Mouse (Mus musculus): Measurements from ENCODE around the gene Snap91. TPM values are rescaled to one million over a fixed set of nuclear protein-coding genes. Genes with fewer than 3 reads are reported as not detected.
A peak's percentile ranks its signal among the peaks of the same experiment; 100 is the strongest.

Snap91 gene
- total and polyA plus RNA-seq, 2 experiments from 2014 or later, result 151 to 192 TPM

DNA sequence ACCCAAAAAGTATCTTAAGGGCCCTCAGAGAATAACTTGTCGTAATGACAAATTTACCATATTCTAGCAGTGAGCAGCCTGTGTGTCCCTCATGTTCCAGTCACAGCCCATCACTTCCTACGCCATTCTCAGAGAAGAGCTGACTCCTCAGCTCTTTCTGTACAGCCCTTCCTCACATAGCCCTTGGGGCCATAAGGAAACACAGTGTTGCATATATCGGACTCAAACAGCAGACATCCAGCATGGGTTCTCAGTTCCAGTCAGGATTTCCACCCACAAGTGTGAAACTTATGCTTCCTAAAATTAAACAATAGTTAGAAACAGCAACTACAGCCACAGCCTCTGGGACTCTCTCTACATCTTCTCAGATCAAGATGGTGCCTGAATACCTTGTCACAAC, 27.6 kb downstream of the Snap91 start:
- H3K4me3 ChIP-seq (ENCODE audit: low read length), result no peak overlapping the region
- no peaks in the 10 kb centered on the region for H3K4me1 ChIP-seq (ENCODE audit: insufficient read depth, low read length)
- H3K9ac ChIP-seq (replicated peaks; ENCODE audit: low read length), result no peak overlapping the region
- TF ChIP-seq CTCF (IDR thresholded peaks at IDR 0.05; ENCODE audit: low read depth), result no peak
- WGBS, result 93% methylated on average over 3 of the region's 3 CpGs
- H3K36me3 ChIP-seq (ENCODE audit: insufficient read depth, low read length), result no peaks in the 10 kb centered on the region
- H3K4me2 ChIP-seq (ENCODE audit: low read depth, low read length), result no peak overlapping the region
- H3K9me3 ChIP-seq (ENCODE audit: low read length), result no peaks in the 10 kb centered on the region
- no peak overlapping the region for H3K27ac ChIP-seq
- no peaks in the 10 kb centered on the region for H3K27me3 ChIP-seq (ENCODE audit: insufficient read depth, low read length)
- DNase-seq (ENCODE audit: low spot score), result no peak
- no peak for ATAC-seq

DNA sequence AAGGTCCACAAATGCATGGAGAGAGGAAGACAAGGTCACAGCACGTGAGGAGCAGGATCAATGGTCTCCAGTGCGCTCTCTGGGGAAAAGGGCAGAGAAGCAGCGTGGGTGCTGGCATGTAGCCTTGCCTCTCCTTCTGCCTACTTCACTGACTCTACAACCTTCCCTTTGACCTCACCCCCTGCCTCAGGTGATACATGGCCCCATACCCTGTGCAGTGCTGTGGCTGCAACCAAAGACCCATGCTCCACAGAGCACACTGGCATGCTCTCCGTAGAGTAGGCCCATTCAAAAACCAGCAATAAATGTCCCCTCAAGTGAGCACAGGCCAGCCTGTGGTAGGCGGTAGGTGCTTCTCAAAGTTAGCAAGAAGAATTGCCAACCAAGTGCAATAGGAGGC, 28.8 kb downstream of the Snap91 start:
- no peak for DNase-seq (ENCODE audit: low spot score)
- H3K9me3 ChIP-seq (ENCODE audit: low read length), result no peaks in the 10 kb centered on the region
- ATAC-seq, result no peak

DNA sequence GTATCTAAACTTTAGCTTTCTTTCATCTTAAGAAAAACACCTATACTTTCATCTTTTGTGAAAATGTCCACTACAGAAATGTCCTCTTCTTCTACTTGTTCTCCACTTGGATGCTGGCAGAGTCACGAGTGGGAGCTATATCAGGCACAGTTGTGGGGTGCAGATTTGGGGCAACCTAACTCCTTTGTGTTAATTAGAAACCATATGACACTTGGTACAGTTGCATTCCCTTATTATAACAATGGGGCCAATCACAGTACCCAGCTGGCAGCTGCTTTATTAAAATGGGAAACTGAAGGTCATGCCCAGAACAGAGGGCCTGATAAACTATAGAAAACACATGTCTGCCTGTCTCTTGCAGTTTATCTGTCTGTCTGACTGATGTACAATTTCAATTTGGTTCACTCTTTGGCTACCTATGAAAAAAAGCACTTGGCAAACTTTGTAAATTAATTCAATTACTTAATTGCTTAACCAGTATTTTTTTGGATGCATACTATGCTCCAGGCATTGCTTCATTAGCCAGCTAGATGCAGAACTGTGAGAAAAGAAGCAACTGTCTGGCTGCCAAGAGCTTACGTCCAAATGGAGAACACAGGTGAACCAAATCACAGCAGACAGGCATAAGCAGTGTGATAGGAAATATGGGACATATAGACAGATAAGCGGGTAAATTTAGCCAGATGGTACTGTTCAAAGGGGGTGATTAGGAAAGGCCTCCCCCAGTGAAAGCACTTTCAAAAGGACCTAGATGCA, 29.8 kb downstream of the Snap91 start:
- no peak for DNase-seq (ENCODE audit: low spot score)
- WGBS, result 54% methylated on average over 3 of the region's 3 CpGs
- no peaks in the 10 kb centered on the region for H3K4me1 ChIP-seq (ENCODE audit: insufficient read depth, low read length)
- ATAC-seq, result no peak
- H3K27me3 ChIP-seq (ENCODE audit: insufficient read depth, low read length), result no peaks in the 10 kb centered on the region
- no peaks in the 10 kb centered on the region for H3K36me3 ChIP-seq (ENCODE audit: insufficient read depth, low read length)
- H3K27ac ChIP-seq, result no peak overlapping the region
- H3K4me3 ChIP-seq (ENCODE audit: low read length), result no peak overlapping the region
- H3K9me3 ChIP-seq (ENCODE audit: low read length), result no peaks in the 10 kb centered on the region
- no peak overlapping the region for H3K9ac ChIP-seq (replicated peaks; ENCODE audit: low read length)
- no peak for TF ChIP-seq CTCF (IDR thresholded peaks at IDR 0.05; ENCODE audit: low read depth)
- no peak overlapping the region for H3K4me2 ChIP-seq (ENCODE audit: low read depth, low read length)

More for the DNA sequence above, 28.8 kb downstream of the Snap91 start:
- no peak overlapping the region for H3K27ac ChIP-seq
- H3K27me3 ChIP-seq (ENCODE audit: insufficient read depth, low read length), result no peaks in the 10 kb centered on the region
- H3K9ac ChIP-seq (replicated peaks; ENCODE audit: low read length), result no peak overlapping the region
- H3K4me1 ChIP-seq (ENCODE audit: insufficient read depth, low read length), result no peaks in the 10 kb centered on the region
- no peak overlapping the region for H3K4me2 ChIP-seq (ENCODE audit: low read depth, low read length)
- no peak for TF ChIP-seq CTCF (IDR thresholded peaks at IDR 0.05; ENCODE audit: low read depth)
- no peaks in the 10 kb centered on the region for H3K36me3 ChIP-seq (ENCODE audit: insufficient read depth, low read length)
- 89% methylated on average over 5 of the region's 5 CpGs for WGBS
- no peak overlapping the region for H3K4me3 ChIP-seq (ENCODE audit: low read length)

DNA sequence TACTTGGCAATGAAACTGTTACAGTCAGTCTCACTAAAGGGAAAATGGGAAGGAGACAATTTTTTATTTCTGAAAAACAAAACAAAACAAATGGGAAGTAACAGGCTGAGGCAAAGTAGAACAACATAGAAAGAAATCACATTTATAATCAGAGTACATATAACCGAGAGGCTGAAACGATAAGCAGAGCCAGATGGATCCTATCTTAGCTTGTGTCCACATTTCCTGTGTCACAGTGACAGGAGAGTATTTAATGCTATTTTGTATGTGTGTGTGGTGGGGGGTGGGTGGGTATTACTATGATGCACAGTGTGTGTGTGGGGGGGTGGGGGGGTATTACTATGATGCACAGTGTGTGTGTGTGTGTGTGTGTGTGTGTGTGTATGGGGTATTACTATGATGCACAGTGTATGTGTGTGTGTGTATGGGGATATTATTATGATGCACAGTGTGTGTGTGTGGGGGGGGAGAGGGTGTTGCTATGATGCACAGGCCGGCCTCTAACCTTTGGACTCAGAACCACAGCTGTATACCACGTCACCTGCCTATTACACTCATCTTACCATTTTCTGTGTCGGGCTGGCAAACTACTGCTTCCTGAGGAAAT, 36.6 kb downstream of the Snap91 start:
- no peak overlapping the region for H3K27ac ChIP-seq
- no peak for TF ChIP-seq CTCF (IDR thresholded peaks at IDR 0.05; ENCODE audit: low read depth)
- DNase-seq (ENCODE audit: low spot score), result no peak
- no peak overlapping the region for H3K4me3 ChIP-seq (ENCODE audit: low read length)
- no peak for ATAC-seq
- WGBS, result 88% methylated on average over 5 of the region's 5 CpGs
- H3K36me3 ChIP-seq (ENCODE audit: insufficient read depth, low read length), result no peaks in the 10 kb centered on the region
- no peaks in the 10 kb centered on the region for H3K4me1 ChIP-seq (ENCODE audit: insufficient read depth, low read length)
- no peak overlapping the region for H3K9ac ChIP-seq (replicated peaks; ENCODE audit: low read length)
- no peaks in the 10 kb centered on the region for H3K27me3 ChIP-seq (ENCODE audit: insufficient read depth, low read length)
- no peaks in the 10 kb centered on the region for H3K9me3 ChIP-seq (ENCODE audit: low read length)
- no peak overlapping the region for H3K4me2 ChIP-seq (ENCODE audit: low read depth, low read length)

DNA sequence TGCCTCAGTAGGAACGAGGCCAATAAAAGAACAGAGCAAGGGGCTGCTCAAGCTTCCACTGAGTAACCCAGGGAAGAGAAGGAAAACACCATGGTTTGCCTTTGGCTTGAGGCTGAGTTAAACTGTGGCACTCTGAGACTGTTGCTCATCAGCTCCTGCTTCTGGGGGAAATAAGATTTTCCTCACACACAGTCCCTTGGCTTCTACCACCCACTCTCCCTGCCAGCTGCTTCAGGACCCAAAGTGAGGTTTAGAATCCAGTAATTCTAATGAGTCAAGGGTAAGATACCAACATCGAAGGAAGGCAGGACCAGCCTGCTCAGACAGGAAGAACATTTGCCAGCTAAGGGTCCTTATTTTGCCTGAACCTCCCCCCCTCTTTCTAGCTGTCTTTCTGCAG, 50.7 kb downstream of the Snap91 start:
- Histone ChIP-seq H3K27me3 (ENCODE audit: insufficient read depth, low read length) (no peaks in the 10 kb centered on the region), H3K36me3 (ENCODE audit: insufficient read depth, low read length) (peaks cover 20% of the 10 kb centered on the region), H3K4me1 (ENCODE audit: insufficient read depth, low read length) (no peaks in the 10 kb centered on the region), H3K9ac (replicated peaks; ENCODE audit: low read length) (no peak overlapping the region), H3K4me2 (ENCODE audit: low read depth, low read length) (no peak overlapping the region), H3K4me3 (ENCODE audit: low read length) (no peak overlapping the region), H3K9me3 (ENCODE audit: low read length) (no peaks in the 10 kb centered on the region), H3K27ac (no peak overlapping the region)
- ATAC-seq (no peak), DNase-seq (ENCODE audit: low spot score) (no peak)
- WGBS, result 64% methylated on average over 2 of the region's 2 CpGs
- no peak for TF ChIP-seq CTCF (IDR thresholded peaks at IDR 0.05; ENCODE audit: low read depth)

DNA sequence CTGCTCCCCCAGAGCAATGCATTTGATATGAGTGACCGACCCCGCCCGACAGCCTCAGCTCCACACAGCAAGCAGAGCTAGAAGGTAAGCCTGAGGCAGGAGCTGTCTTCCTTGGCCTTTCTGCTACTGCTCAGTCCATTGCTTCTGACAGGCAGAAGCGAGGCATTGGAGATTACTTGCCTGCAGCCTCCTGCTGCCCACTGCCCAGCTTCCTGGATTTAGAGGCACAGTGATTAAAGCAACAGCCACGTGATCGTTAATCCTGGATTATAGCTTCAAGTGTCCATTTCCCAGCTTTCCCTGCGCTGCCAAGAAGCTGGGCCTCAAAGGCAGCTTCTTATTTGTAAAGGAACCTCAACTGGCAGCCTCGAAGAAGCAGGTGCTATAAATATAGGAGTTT, 51.4 kb downstream of the Snap91 start:
- H3K4me1 ChIP-seq (ENCODE audit: insufficient read depth, low read length), result no peaks in the 10 kb centered on the region
- no peak overlapping the region for H3K4me2 ChIP-seq (ENCODE audit: low read depth, low read length)
- no peaks in the 10 kb centered on the region for H3K9me3 ChIP-seq (ENCODE audit: low read length)
- no peak overlapping the region for H3K4me3 ChIP-seq (ENCODE audit: low read length)
- WGBS, result 63% methylated on average over 8 of the region's 8 CpGs
- H3K27ac ChIP-seq, result no peak overlapping the region
- H3K27me3 ChIP-seq (ENCODE audit: insufficient read depth, low read length), result no peaks in the 10 kb centered on the region
- no peak overlapping the region for H3K9ac ChIP-seq (replicated peaks; ENCODE audit: low read length)
- DNase-seq (ENCODE audit: low spot score) (peak; percentile 29), ATAC-seq (no peak)
- peaks cover 15% of the 10 kb centered on the region for H3K36me3 ChIP-seq (ENCODE audit: insufficient read depth, low read length)
- no peak for TF ChIP-seq CTCF (IDR thresholded peaks at IDR 0.05; ENCODE audit: low read depth)

DNA sequence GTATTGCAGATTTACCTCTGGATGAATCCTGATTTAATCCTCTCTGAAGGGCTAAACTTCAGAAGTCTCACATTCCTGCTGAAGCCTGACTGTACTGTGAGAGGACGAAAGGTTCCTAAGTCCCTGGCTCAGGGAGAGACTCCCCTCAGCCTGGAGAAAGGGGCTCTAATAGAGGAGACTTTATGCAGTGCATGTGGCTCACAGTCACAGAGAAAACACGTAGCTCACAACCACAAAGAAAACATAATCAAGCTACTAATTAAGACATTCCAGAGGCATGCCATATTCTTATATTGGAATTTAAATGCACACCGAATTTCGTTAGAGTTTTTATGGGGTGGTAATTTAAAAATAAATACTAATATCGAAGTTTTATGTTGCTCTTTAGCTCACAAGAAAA, 61.1 kb downstream of the Snap91 start:
- H3K4me2 ChIP-seq (ENCODE audit: low read depth, low read length), result no peak overlapping the region
- DNase-seq (ENCODE audit: low spot score) (no peak), ATAC-seq (no peak)
- H3K9me3 ChIP-seq (ENCODE audit: low read length), result no peaks in the 10 kb centered on the region
- no peak overlapping the region for H3K9ac ChIP-seq (replicated peaks; ENCODE audit: low read length)
- peaks cover 5% of the 10 kb centered on the region; the same call in 1 of the 2 replicates for H3K36me3 ChIP-seq (ENCODE audit: insufficient read depth, low read length)
- no peaks in the 10 kb centered on the region for H3K4me1 ChIP-seq (ENCODE audit: insufficient read depth, low read length)
- no peak overlapping the region for H3K4me3 ChIP-seq (ENCODE audit: low read length)
- WGBS, result 85% methylated on average over 5 of the region's 5 CpGs
- H3K27me3 ChIP-seq (ENCODE audit: insufficient read depth, low read length), result no peaks in the 10 kb centered on the region
- no peak for TF ChIP-seq CTCF (IDR thresholded peaks at IDR 0.05; ENCODE audit: low read depth)
- H3K27ac ChIP-seq, result no peak overlapping the region
